Mouse (Mus musculus) left cerebral cortex, postnatal 25 days (tissue): ENCODE data around the gene Fes. TPM values are rescaled to one million over a fixed set of nuclear protein-coding genes. Genes with fewer than 3 reads are reported as not detected.

Source experiments
- DNase-seq, 2 experiments: peaks; one replicate each; pipeline ENCODE4 v3.0.0; 2022; ENCODE audit warnings: low spot score in 2 of 2, mixed read lengths in 1 of 2
- intact Hi-C: fragments of 180-260 bp; cut with DNase I; formaldehyde crosslinking; loops from one replicate; pipeline ENCODE4 v1.15.1; 2025
- total RNA-seq, 2 experiments: library from RNA; stranded (reverse); gene quantifications; 2 replicates each; pipeline ENCODE4 v1.2.3; 2021

The Fes gene
- total RNA-seq, 2 experiments from 2014 or later: 3.9 to 6.3 TPM

DNA sequence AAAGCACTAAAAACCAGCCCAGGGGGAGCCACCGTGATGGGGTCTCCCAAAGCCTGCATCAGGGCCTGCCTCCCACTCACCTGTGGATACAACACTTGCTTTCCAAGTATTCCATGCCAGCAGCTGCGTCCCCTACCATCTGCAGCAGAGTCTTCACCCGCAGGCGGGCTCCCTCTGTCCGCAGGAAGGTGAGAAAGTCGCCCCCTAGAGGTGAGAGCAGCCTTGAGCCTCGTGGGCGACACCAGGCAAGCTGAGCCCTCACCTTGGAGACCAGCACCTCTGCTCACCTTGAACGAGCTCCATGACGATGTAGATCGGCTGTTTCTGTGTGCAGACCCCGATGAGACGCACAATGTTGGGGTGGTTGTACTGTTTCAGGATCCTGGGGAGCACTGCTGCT lies 8.2 kb downstream of the Fes start:
- intact Hi-C loops: no loop called here

DNA sequence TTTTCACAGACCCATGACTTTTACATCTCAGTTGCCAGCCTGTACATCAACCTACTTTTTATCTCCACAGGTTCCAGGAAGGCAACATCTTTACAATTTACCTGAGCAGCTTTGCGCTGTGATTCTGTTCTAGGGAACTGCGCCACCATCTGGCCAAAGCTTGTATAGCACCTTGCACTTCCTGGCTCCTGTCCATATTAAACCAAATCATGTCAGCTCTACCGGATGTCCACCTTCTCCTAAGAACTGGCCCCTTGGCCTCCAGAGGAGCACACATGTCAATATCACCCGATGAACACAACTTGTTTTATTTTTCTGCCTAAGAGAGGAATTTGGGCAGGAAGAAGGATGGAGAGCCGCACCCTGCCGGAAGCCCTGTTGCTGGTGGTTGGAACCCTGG lies 10.3 kb downstream of the Fes start:
- intact Hi-C loops: no loop called here
- peak in 1 of 2 experiments; percentile 53 for DNase-seq

More for the DNA sequence above, 8.2 kb downstream of the Fes start:
- no peak for DNase-seq

DNA sequence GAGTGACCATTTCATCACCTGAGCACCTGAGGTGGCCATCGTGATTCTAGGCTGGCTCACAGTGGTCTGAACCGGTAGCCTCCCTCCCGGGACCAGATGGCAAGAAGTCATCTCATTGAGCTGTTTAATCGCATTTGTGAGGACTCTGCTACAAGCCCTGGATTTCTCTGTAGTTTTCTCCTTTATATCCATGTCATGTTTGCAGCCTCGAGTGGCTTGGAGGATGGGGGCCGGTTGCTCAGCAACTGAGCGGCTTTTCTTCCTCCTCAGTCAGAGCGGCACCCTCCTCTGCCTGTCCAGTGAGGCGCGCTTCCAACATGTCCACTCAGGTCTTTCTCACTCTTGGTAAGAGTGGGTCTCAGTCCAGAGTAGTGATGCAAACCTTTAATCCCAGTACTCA lies 11.6 kb downstream of the Fes start:
- DNase-seq: no peak
- intact Hi-C loops: no loop called here

DNA sequence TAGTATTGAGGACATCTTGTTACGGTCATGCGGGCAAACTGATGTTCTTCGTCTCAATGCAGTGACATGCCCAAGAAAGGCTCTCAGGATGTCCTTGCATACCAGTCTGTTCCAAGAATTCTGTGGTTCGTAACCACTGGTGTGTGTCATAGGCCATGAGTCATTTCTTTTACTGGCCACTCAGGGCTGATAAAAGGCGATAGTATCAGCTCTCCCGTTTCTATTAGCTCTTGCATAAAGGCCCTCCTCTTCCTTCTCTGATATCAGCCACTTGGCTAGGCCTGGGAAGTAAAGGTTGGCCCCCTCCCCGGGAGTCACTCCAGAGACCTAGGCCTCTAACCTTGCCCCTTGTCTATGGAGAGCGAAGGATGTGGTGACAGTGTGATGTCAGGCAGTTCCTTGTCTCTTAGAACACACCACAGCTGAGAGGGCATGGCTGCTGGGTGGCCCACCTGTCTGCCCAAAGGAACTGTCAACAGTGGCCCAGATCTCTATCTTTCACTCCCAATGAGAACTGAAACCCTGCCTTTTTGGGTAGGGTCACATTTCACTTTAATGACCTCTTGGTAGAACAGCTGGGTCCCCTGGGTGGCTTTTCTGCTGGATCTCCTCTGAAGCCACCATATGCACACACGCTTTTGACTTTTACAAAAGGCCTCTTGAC lies 12.2 kb downstream of the Fes start:
- no peak for DNase-seq
- intact Hi-C loops: no loop called here

DNA sequence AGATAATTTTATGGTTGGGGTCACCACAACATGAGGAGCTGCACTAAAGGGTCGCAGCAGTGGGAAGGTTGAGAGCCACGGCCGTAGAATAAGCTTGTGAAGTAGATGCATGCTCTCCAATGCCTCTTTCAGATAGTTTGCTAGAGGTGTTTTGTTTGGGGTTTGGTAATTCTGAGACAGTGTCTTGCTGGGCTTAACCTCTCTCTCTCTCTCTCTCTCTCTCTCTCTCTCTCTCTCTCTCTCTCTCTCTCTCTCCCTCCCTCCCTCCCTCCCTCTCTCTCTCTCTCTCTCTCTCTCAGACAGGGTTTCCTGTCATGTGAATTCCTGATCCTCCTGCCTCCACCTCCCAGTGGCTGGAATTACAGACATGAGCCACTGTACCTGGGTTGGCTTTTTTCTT lies 13.0 kb downstream of the Fes start:
- intact Hi-C loops: no loop called here
- DNase-seq: no peak

DNA sequence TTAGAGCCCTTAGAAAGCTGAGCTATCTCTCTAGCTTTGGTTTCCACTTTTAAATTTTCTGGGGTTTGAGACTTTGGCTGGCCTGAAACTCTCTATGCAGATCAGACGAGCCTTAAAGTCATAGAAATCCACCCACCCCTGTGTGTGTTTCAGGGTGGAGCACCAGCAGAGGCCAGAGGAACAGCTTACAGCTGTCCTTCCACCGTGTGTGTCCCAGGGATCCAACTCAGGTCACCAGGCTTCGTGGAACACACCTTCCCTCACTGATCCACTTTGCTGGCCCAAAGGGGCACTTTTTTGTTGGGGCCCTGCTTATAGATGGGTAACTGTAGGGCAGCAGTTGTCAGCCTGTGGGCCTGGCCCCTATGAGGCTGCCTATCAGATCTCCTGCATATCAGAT lies 13.5 kb downstream of the Fes start:
- intact Hi-C loops: no loop called here
- DNase-seq: no peak

DNA sequence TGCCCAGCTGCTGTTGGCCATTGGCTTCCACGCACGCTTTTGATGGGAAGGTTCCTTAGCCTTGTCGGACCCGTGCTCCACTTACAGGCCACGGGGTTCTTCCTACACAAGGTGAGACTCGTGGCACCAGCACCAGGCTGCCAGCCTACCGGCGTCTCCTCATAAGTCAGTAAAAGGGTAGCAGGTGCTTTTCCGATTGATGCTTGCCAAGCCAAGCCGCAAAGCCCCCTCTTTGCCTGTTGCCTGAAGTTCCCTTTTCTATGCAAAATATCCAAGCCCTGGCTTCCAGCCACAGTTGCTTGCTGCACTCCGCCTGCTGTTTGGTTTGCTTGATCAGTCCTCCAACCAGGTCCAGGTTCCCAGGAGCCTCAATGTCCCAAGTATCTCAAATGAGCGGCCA lies 13.9 kb downstream of the Fes start:
- intact Hi-C loops: loop anchor here (2.0 kb wide), 1 partner anchor 233 kb away; no protein-coding TSS in a partner anchor
- no peak for DNase-seq

DNA sequence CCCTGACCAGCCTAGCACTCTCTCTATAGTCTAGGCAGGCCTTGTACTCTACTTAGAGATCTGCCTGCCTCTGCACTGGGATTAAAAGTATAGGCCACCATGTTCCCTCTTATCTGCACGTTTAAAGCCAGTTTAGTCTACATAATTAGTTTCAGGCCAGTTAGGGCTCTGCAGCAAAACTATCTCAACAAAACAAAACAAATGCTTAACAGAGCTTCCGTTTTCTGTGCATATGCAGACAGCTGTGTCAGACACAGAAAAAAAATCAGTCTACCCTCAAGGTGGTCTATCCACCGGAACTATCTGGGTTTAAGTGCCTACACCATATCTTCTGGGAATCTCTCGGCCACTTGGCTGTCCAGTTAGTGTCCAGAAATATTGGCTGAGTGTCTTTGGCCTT lies 14.4 kb downstream of the Fes start:
- intact Hi-C loops: loop anchor here (2.0 kb wide), 1 partner anchor 233 kb away; no protein-coding TSS in a partner anchor
- DNase-seq: no peak

DNA sequence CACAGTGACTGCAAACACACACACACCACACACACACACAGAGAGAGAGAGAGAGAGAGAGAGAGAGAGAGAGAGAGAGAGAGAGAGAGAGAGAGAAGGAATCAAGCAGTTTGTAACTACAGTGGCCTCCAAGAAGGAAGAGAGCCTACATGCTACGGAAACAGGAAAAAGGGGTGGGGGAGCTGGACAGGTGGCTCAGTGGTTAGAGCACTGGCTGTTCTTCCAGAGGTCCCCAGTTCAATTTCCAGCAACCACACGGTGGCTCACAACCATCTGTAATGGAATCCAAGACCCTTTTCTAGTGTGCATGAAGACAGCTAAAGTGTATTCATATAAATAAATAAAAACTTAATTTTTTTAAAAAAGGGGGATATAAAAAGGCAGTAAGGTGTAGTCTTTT lies 15.1 kb downstream of the Fes start:
- intact Hi-C loops: loop anchor here (2.0 kb wide), 1 partner anchor 232 kb away; no protein-coding TSS in a partner anchor

DNA sequence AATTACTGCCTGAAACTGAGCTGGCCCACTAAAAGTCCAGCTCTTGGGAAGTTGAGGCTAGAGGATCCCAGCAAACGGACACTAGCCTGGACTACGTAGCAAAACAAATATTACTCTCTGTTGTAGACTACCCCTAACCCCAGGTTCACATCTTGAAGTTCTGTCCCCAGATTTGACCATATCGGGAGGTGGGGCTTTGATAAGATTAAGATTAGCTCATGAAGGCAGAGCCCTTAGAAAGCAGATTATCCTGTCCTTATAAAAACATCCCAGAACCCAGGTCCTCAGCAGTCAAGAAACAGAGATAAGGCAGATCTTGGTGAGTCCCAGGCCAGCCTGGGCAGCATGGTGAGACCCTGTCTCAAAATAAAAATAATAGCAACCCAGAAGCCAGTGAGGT lies 15.6 kb downstream of the Fes start:
- DNase-seq: no peak
- intact Hi-C loops: loop anchor here (2.0 kb wide), 1 partner anchor 231 kb away; no protein-coding TSS in a partner anchor

More for the DNA sequence above, 15.1 kb downstream of the Fes start:
- DNase-seq: no peak

DNA sequence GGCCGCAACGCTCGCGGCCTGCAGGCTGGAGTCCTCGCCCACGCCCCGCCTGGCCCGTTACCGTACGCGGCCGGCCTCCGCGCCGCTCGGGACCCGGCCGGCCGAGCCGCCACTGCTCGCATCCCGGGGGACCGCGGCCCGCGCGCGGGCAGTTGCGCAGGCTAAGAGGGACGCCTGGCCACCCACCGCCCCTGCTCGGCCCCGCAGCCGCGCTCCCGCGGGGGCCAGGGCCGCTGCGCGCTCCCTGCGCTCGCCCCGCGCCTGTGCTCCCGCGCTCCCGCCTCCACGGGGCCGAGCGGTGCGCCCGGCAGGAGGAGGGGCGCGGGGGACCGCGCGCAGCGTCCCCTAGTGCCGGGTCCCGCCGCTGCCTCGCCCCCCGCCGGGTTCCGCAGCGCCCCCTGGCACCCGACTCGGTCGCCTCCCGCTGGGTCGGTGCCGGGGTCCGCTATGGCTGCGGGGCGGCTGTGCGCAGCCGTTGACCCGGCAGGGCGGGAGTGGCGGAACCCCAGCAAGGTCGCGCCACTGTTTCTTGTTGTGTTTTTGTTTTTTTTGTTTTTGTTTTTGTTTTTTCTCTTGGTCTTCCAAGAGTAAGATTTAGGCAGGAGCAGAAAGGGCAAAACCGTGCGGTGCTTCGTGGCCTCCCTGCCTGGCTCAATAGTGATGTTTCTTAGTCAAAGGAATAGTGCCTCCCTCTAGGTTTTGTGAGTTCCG lies 16.6 kb downstream of the Fes start, which contains the start of gene Man2a2:
Gene Man2a2, minus strand, starts transcription at position 335 of the 711 bp plus-strand sequence.
- DNase-seq: peak; percentile 57 to 82
- intact Hi-C loops: no loop called here

DNA sequence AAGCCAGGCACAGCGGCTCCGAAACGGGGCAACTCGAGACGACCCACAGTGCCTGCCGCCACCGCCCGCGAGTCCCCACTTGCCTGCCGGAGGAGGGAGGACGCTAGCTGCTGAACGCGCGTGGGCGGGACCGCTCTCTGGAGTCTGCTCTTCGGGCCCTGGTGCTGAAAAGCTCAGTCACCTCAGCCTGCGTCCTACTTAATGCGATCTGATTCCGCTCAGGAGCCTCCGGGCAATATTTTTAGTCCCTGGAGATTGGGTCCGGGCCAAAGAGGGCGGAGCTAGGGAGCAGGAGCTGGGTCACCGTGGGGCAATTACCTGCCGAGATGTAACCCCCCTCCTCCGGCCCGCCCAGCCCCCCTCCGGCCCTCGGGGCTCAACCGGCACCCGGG lies 17.1 kb downstream of the Fes start:
- DNase-seq: peak; percentile 82 to 87
- intact Hi-C loops: loop anchor here (1.0 kb wide), 1 partner anchor 27 kb away; the partner anchor contains the start of gene Hddc3

DNA sequence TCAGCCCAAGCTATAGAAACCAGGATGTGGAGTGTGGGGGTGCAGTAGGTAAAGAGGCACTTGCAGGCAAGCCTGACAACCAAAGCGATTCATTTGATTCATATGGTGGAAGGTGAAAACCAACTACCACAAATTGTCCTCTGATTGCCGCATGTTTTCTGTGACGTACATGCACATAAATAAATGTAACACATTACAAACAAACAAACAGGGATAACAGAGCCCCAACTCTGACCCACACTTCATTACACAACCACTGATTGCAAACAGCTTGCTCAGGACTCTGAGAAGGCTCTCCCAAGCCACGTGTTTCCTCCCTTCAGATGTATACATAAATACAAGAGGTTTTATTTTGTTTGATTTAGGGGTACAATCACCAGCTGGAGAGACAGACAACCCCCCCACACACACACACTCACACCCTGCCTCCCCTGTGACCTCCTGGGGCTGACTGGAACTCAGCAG lies 17.7 kb downstream of the Fes start:
- intact Hi-C loops: loop anchor here (1.0 kb wide), 1 partner anchor 27 kb away; the partner anchor contains the start of gene Hddc3
- no peak for DNase-seq

DNA sequence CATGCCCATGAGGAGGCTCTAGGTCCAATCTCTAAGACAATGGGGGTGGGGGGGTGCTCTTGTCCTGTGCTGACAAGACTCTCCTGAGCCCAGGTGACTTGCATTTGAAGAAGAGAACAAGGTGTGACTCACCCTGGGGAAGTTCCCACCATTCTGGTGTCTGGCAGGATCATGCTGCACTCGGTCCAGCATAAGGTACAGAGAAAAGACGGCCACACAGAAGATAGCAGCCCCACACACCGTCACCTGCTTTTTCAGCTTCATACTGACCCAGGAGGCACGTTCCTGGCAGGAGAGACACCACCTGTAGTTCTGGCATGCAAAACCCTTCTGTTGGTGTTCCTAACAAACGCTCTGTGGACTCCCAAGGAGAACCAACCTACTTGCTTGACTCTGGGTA lies 18.3 kb downstream of the Fes start:
- intact Hi-C loops: no loop called here
- DNase-seq: no peak

DNA sequence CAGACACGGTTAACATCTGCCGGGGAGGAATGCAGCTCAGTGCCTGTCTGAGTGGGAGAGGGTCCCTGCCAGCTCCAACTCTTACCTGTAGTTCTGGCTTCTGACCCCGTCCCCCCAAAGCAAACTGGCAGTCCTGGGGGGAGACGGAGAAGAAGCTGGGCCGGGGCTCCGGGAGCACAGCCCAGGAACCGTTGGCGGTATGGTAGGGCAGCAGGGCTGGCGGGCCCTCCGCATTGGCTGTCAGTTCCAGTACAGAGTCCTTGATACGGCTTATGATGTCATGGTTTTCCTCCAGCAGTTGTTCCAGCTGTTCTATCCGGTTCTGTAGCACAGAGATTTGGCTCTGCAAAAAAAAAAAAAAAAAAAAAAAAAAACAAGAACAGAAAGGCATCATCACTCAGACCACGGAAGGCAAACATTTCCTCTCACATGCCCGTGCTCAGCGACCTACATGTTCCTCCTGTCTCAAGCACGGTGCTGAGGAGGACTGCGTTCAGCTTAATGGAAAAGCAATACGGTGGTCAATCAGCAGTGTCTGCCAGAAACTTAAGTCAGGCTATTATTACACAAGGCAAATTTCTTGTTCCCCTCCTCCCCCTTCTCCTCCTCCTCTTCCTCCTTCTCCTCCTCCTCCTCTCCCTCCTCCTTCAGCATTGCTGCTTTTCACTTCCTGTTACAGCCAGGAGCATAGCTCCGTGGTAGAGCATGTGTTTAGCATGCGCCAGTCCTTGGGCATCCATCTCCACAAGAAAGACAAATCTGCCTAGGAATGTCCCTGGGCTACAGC lies 18.9 kb downstream of the Fes start:
- intact Hi-C loops: no loop called here

DNA sequence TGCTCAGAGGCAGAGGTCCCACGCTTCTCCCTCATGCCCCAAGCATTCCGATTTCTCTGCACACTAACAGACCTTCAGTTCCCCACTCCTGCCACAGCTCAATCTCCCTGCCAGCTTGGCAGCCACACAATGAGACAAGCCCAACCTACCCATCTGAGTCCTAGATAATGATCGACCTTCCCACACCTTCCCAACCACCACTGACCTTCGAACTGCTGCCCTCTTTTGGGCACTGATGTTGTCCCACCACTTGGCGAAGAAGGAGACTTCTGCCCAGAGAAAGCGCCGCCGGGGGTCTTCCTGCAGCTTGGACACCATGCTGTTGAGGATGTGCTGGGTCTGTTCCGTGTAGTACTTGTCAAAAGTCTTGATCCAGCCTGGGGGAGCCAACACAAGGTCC lies 19.7 kb downstream of the Fes start:
- intact Hi-C loops: no loop called here
- no peak for DNase-seq

More for the DNA sequence above, 18.9 kb downstream of the Fes start:
- DNase-seq: no peak

DNA sequence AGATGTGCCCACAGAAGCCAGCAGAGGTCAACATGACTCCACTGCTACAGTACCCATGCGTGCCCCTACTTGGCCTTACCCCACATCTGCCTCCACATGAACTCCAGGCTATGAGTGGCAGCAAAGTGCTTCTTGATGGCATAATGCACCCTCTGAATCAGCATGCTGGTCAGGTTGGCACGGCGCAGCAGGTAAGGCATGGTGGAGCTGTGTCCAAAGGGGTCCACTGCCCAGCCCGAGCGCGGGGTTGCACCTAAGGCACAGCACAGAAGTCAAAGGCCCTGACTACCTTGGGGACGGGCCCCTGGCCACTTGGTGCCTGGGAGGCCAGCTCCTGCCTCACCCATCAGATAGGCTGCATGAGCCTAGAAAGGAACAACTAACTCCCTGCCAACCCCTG lies 20.5 kb downstream of the Fes start:
- intact Hi-C loops: no loop called here

DNA sequence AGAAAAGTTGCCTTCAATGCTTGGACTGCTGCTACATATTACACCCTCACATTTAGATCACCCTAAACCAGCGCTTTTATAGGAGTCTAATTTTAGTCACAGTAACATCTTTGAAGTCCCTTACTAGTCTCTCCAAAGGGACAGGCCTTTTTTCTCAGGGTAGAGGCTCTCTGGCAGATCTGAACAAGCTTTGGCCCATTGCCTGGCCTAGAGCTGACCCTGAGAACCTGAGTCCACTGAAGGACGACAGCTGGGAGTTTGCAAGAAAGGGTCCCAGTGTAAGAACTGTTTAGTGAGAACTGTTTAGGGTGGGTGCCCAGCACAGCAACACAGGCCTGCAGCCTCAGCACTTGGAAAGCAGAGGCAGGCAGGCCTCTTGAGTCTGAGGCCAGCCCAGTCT lies 22.0 kb downstream of the Fes start:
- intact Hi-C loops: no loop called here
- DNase-seq: no peak

More for the DNA sequence above, 20.5 kb downstream of the Fes start:
- no peak for DNase-seq

DNA sequence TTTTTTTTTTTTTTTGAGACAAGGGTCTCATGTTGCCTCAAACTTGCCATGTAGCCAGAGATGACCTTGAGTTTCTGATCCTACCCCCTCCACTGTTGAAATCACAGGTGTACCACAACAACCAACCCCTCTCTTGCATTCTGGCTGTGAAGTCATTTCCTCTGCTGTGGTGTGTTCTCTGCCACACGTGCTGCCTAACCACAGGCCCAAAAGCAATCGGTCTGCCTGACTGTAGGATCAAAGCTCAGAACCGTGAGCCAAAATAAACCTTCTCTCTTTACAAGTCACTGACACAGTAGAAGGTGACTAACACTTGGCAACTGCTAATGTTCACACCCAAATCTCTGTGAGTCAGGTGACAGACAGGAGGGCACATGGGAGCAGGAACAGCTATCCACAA lies 27.3 kb downstream of the Fes start:
- no peak for DNase-seq
- intact Hi-C loops: no loop called here

DNA sequence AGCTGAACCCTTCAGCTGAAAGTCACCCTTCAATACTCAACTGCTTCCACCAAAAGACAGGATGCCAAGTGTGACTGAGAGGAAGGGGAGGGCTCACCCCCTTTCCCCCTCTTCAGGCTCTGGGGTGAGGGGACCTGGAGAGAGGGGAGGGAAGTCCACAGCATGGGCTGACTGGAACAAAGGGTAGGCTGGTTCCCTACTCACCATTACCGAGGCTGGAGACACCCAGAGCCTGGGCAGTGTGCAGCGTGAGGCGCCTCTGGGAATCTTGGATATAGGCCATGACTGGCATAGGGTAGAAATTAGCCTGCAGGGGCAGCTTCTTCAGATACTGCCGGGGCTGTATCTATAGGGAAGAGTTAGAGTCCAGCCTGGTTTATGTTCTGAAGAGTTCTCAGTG lies 29.7 kb downstream of the Fes start:
- intact Hi-C loops: no loop called here
- no peak for DNase-seq
